Mouse (Mus musculus) hindbrain, embryonic 11.5 days (tissue): ENCODE measurements at regions not wholly inside any gene's neighbourhood (a gene's known extent, or its start where the extent isn't known, plus 50 kb on each side); places are given as distances from the start of the nearest gene placed in this dataset.

Source experiments
- ATAC-seq: fragments of 200-750 bp; cut with Nextera tagmentation; 2 replicates; pipeline ENCODE4 v1.8.0; 2017; ENCODE audit warnings: mild to moderate bottlenecking, moderate TSS enrichment, moderate library complexity; ENCODE audit not compliant: low FRiP score
- DNase-seq: peaks from one replicate; pipeline ENCODE4 v3.0.0-alpha.2; 2015; ENCODE audit warnings: low spot score
- H3K27ac ChIP-seq: fragments of 300-500 bp; sonication (generic); 2 replicates; pipeline ENCODE4 v1.5.1; 2014; ENCODE audit warnings: mild to moderate bottlenecking, low read depth, low read length
- H3K27me3 ChIP-seq: fragments of 300-500 bp; sonication (generic); 2 replicates; pipeline ENCODE4 v1.6.1; 2014; ENCODE audit warnings: mild to moderate bottlenecking, low read length, moderate library complexity, mixed read lengths; ENCODE audit not compliant: control insufficient read depth, insufficient read depth
- H3K36me3 ChIP-seq: fragments of 300-500 bp; sonication (generic); 2 replicates; pipeline ENCODE4 v1.6.1; 2014; ENCODE audit warnings: mild to moderate bottlenecking, low read length, moderate library complexity, mixed read lengths; ENCODE audit not compliant: control insufficient read depth, insufficient read depth
- H3K4me1 ChIP-seq: fragments of 300-500 bp; sonication (generic); replicated peaks from 2 replicates; pipeline ENCODE4 v1.6.1; 2014; ENCODE audit warnings: low read length, mixed read lengths; ENCODE audit not compliant: control insufficient read depth, insufficient read depth
- H3K4me2 ChIP-seq: fragments of 300-500 bp; sonication (generic); replicated peaks from 2 replicates; pipeline ENCODE4 v1.6.1; 2014; ENCODE audit warnings: mild to moderate bottlenecking, low read depth, low read length
- H3K4me3 ChIP-seq: fragments of 300-500 bp; sonication (generic); 2 replicates; pipeline ENCODE4 v1.5.1; 2014; ENCODE audit warnings: low read depth, low read length
- H3K9ac ChIP-seq: fragments of 300-500 bp; sonication (generic); 2 replicates; pipeline ENCODE4 v1.6.1; 2014; ENCODE audit warnings: low read depth, low read length
- H3K9me3 ChIP-seq: fragments of 300-500 bp; sonication (generic); 2 replicates; pipeline ENCODE4 v1.6.1; 2016; ENCODE audit warnings: low read length; ENCODE audit not compliant: control insufficient read depth
- WGBS: fragments of 180-500 bp; shearing (Covaris S2); extraction: QIAGEN DNeasy Blood & Tissue Kit; methylation state at CpG from one replicate; pipeline ENCODE4 v1.1.7; 2014; 5-methylcytosine and 5-hydroxymethylcytosine counted together

DNA sequence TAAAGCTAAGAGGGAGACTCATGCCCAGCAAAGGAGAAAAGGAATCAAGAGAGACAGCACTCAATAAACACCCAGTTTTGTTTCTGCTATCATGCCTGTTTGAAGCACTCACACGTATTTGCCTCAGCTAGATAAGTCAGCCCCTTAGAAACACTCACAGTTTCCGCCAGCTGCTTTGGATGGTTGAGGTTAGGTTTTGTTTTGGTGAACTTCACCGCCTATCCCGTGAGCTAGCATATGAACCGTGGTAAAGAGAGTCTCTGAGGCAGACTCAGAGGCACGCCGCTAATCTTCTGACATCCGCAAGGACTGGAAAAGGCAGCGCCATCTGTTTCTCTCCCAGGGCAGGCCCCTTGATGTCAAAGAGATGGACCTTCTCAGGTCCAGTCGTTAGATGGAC lies 73.2 kb upstream of the Prdm1 start:
- Histone ChIP-seq H3K4me2 (no peak overlapping the region), H3K4me1 (no peaks in the 10 kb centered on the region; the same call in 1 of the 2 replicates), H3K27ac (no peak overlapping the region), H3K4me3 (no peak overlapping the region), H3K36me3 (no peaks in the 10 kb centered on the region), H3K27me3 (no peaks in the 10 kb centered on the region), H3K9me3 (no peaks in the 10 kb centered on the region), H3K9ac (no peak overlapping the region)
- ATAC-seq, result no peak
- DNase-seq, result no peak
- WGBS, result 87% methylated on average over 10 of the region's 10 CpGs

DNA sequence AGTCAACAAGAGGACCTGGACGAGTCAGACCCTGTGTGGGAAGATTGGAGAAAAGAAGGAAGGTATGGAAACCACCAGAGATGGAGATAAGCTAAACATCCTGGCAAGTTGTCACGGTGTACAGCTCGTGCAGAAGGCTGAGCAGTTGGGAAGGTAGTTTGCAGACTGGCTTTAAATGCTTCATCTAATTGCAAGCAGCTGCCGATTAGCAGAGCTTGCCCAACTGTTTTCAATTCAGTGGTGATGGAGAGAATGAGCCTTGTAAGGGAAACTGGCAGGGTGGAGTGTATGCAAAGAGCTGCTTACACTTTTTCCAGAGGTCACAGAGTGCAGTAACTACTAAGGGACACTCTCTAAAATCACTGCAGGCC lies 71.6 kb upstream of the Prdm1 start:
- Histone ChIP-seq H3K27me3 (no peaks in the 10 kb centered on the region), H3K4me2 (no peak overlapping the region), H3K9ac (no peak overlapping the region), H3K9me3 (no peaks in the 10 kb centered on the region), H3K27ac (no peak overlapping the region), H3K36me3 (no peaks in the 10 kb centered on the region), H3K4me3 (no peak overlapping the region), H3K4me1 (no peaks in the 10 kb centered on the region; the same call in 1 of the 2 replicates)
- WGBS, result 60% methylated on average over 4 of the region's 4 CpGs
- ATAC-seq (no peak), DNase-seq (peak; percentile 33)

DNA sequence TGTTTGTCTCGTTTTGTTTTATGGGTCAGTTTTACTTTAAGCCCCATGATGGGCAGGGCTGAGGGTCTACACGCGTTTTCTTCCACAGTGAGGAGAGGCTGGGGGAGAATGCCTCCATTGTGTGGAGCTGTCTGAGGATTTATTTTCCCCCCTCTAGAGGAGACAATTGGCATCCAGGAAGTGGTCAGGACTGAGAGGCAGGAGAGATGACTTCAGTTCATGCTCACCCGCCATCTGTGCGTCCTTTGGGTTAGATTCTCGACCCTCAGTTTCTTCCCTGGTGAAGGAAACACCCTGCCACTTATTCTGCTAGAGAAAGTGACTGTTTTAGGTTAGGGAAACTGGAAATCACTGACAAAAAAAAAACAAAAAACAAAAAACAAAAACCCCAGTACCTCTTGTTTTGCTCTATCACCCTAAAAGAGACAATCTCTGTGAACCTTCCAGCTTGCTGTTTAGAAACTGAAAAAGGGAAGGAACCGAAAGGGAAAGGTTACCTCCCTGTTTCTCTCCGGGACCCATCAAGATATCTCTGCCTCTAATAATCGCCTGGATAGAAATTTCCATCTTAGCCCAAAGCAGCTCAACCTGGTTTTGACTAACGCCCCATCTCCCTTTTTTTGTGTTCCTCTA lies 71.1 kb upstream of the Prdm1 start:
- H3K27me3 ChIP-seq, result no peaks in the 10 kb centered on the region
- no peaks in the 10 kb centered on the region; the same call in 1 of the 2 replicates for H3K4me1 ChIP-seq
- H3K9me3 ChIP-seq, result no peaks in the 10 kb centered on the region
- no peak overlapping the region for H3K9ac ChIP-seq
- ATAC-seq (no peak), DNase-seq (no peak)
- no peak overlapping the region for H3K4me2 ChIP-seq
- no peak overlapping the region for H3K27ac ChIP-seq
- WGBS, result 66% methylated on average over 10 of the region's 10 CpGs
- H3K36me3 ChIP-seq, result no peaks in the 10 kb centered on the region
- no peak overlapping the region for H3K4me3 ChIP-seq

DNA sequence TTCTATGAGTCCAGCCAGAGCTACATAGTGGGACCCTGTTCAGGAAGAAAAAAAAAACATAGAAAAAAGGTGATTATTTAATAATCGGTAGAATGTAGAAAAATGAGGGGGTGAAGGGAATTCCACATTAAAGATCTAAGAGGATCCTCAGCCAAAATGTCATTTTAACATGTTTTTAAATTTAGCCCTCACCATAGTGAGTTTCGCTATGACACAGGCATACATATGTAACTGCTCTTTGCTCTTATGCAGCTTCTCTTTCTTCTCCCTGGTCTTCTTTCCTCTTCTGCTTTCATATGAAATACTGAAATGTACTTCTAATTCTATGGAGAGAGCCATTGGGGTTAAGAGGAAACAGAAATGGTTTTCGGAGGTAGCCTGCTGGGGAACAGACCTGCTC lies 70.3 kb upstream of the Prdm1 start:
- no peak for ATAC-seq
- 87% methylated on average over 3 of the region's 3 CpGs for WGBS

DNA sequence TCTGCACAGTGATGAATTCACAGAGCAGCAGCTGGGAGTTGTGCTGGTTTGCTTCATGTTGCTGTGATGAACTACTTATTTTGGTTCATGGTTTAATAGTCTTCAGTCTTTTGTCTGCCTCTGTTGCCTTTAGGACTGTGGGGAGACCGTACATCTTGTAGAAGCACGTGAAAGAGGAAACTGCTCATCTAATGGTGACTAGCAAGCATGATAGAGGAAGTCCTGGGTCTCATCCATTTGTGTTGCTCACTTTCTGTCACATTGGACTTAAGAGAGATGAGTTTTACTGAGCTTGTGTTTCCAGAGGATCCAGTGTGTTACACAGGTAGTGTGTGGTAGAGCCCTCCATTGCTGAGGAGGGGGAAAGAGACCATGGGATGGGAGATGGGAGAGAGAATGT lies 67.6 kb upstream of the Prdm1 start:
- H3K9me3 ChIP-seq, result no peaks in the 10 kb centered on the region
- no peaks in the 10 kb centered on the region for H3K36me3 ChIP-seq
- H3K4me1 ChIP-seq, result no peaks in the 10 kb centered on the region; the same call in 1 of the 2 replicates
- H3K27me3 ChIP-seq, result no peaks in the 10 kb centered on the region
- 84% methylated on average over 2 of the region's 2 CpGs for WGBS
- ATAC-seq, result no peak
- H3K4me3 ChIP-seq, result no peak overlapping the region
- no peak overlapping the region for H3K4me2 ChIP-seq
- no peak overlapping the region for H3K27ac ChIP-seq
- no peak overlapping the region for H3K9ac ChIP-seq
- DNase-seq, result no peak

More for the DNA sequence above, 70.3 kb upstream of the Prdm1 start:
- Histone ChIP-seq H3K9me3 (no peaks in the 10 kb centered on the region), H3K4me3 (no peak overlapping the region), H3K27ac (no peak overlapping the region), H3K4me2 (no peak overlapping the region), H3K36me3 (no peaks in the 10 kb centered on the region), H3K27me3 (no peaks in the 10 kb centered on the region), H3K9ac (no peak overlapping the region), H3K4me1 (no peaks in the 10 kb centered on the region; the same call in 1 of the 2 replicates)
- DNase-seq, result no peak

DNA sequence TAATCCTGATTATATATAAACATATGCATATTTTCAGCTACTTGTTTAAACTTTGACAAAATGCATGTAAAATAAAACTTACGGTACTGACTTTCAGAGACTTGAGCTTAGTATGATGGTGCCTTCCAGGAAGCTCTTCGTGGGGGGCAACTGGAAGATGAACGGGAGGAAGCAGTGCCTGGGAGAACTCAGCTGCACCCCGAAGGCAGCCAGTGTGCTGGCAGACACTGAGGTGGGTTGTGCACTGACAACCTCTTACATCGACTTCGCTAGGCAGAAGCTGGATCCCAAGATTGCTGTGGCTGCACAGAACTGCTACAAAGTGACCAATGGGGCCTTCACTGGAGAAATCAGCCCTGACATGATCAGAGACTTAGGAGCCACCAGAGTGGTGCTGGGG lies 61.5 kb upstream of the Prdm1 start:
- DNase-seq (no peak), ATAC-seq (no peak)
- Histone ChIP-seq H3K4me1 (no peaks in the 10 kb centered on the region), H3K9me3 (no peaks in the 10 kb centered on the region), H3K36me3 (no peaks in the 10 kb centered on the region), H3K9ac (no peak overlapping the region), H3K4me2 (no peak overlapping the region), H3K27ac (no peak overlapping the region), H3K4me3 (no peak overlapping the region), H3K27me3 (no peaks in the 10 kb centered on the region)
- 91% methylated on average over 6 of the region's 6 CpGs for WGBS

DNA sequence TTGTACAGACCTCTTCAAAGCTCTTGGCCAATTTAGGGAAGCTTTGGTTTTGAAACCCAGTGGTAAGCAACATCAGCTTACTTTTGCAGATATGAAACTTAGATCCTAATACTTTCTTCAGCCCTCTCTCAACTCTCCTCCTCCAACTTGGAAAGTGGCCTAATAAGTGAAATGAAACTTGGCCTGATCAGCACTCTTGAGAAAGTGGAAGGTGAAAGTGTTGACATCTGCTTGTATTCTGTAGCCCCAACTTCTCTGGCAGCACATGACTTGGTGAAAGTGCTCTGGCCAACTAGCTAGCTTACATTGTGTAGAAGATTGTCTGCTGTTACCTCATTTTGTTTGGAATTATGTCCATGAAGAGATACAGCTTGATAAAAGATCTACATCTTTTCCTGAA lies 61.1 kb upstream of the Prdm1 start:
- DNase-seq (no peak), ATAC-seq (no peak)
- Histone ChIP-seq H3K9ac (no peak overlapping the region), H3K4me1 (no peaks in the 10 kb centered on the region), H3K9me3 (no peaks in the 10 kb centered on the region), H3K4me3 (no peak overlapping the region), H3K27me3 (no peaks in the 10 kb centered on the region), H3K27ac (no peak overlapping the region), H3K4me2 (no peak overlapping the region), H3K36me3 (no peaks in the 10 kb centered on the region)

DNA sequence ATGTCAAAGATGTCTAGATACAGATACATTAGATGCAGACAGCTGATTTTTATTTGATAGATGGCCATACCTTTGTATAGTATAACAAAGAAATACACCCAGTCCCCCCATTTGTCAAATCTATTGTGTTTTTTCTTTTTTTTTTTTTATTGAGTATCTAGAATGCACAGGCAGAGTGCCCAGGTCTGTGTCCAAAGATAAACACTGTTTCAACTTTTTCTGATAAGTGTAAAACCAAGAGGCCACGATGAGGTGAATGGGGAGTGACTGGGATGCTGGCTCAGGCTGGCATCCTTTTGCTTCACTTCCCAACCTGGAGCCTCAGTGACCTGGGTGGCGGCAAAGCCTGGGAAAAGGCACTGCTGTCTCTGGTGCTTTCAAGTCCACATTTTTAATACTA lies 54.4 kb upstream of the Prdm1 start:
- WGBS, result 80% methylated on average over 2 of the region's 2 CpGs
- DNase-seq (no peak), ATAC-seq (no peak)
- Histone ChIP-seq H3K27me3 (no peaks in the 10 kb centered on the region), H3K9ac (no peak overlapping the region), H3K4me3 (no peak overlapping the region), H3K4me2 (no peak overlapping the region), H3K9me3 (no peaks in the 10 kb centered on the region), H3K36me3 (no peaks in the 10 kb centered on the region), H3K4me1 (no peaks in the 10 kb centered on the region), H3K27ac (no peak overlapping the region)
